Mouse (Mus musculus) limb, embryonic 13.5 days (tissue): ENCODE results near the gene Anp32e. TPM values are rescaled to one million over a fixed set of nuclear protein-coding genes. Genes with fewer than 3 reads are reported as not detected.
"Not testable (repeated sequence)": the region's sequence is repeated elsewhere in the genome, so short reads cannot be mapped to it uniquely, and the experiment has no call there.

Experiments
- ATAC-seq: fragments of 200-750 bp; cut with Nextera tagmentation; 2 replicates; pipeline ENCODE4 v1.8.0; 2017; ENCODE audit warnings: low read depth, moderate number of reproducible peaks, moderate TSS enrichment; ENCODE audit not compliant: low FRiP score
- H3K27ac ChIP-seq: fragments of 300-500 bp; sonication (generic); 2 replicates; pipeline ENCODE4 v1.5.1; 2015; ENCODE audit warnings: inconsistent platforms, mild to moderate bottlenecking, moderate library complexity
- H3K27me3 ChIP-seq: fragments of 300-500 bp; sonication (generic); 2 replicates; pipeline ENCODE4 v1.6.1; 2015; ENCODE audit warnings: mild to moderate bottlenecking, inconsistent platforms
- H3K36me3 ChIP-seq: fragments of 300-500 bp; sonication (generic); 2 replicates; pipeline ENCODE4 v1.6.1; 2015; ENCODE audit warnings: inconsistent platforms, mild to moderate bottlenecking, moderate library complexity
- H3K4me1 ChIP-seq: fragments of 300-500 bp; sonication (generic); 2 replicates; pipeline ENCODE4 v1.6.1; 2015; ENCODE audit warnings: inconsistent platforms
- H3K4me2 ChIP-seq: fragments of 300-500 bp; sonication (generic); replicated peaks from 2 replicates; pipeline ENCODE4 v1.6.1; 2015; ENCODE audit warnings: inconsistent platforms, mild to moderate bottlenecking, moderate library complexity
- H3K4me3 ChIP-seq: fragments of 300-500 bp; sonication (generic); 2 replicates; pipeline ENCODE4 v1.5.1; 2015; ENCODE audit warnings: moderate library complexity, mild to moderate bottlenecking, inconsistent platforms
- H3K9ac ChIP-seq: fragments of 300-500 bp; sonication (generic); 2 replicates; pipeline ENCODE4 v1.6.1; 2015; ENCODE audit warnings: mild to moderate bottlenecking, inconsistent platforms
- H3K9me3 ChIP-seq: fragments of 300-500 bp; sonication (generic); 2 replicates; pipeline ENCODE4 v1.6.1; 2016; ENCODE audit warnings: inconsistent platforms
- WGBS: fragments of 180-500 bp; shearing (Covaris S2); methylation state at CpG from one replicate; pipeline ENCODE4 v1.1.7; 2015; 5-methylcytosine and 5-hydroxymethylcytosine counted together
- polyA plus RNA-seq: library from polyadenylated mRNA; unstranded; fragments of >200 nt; fragmentation: Nextera tagmentation; extraction: Ambion mirVana; gene quantifications from 2 replicates; pipeline ENCODE4 v1.2.1, GENCODE M21; 2015

The Anp32e gene
- polyA plus RNA-seq, 1 experiment from 2014 or later = 231 TPM

DNA sequence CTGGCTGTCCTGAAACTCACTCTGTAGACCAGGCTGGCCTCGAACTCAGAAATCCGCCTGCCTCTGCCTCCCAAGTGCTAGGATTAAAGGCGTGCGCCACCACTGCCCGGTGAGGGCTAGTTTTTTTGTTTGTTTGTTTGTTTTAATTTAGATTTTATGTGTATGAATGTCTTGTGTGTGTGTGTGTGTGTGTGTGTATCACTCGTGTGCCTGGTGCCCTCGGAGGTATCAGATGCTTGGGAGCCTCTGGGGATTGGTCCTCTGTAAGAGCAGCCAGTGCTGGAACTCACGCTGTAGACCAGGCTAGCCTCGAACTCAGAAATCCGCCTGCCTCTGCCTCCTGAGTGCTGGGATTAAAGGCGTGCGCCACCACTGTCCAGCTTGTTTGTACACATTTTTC is 22.5 kb downstream of the Anp32e start:
- Histone ChIP-seq H3K4me3 (peak overlapping the region; percentile 53), H3K27ac (peak overlapping the region; percentile 89), H3K9ac (peak overlapping the region; percentile 61), H3K4me2 (peak overlapping the region; percentile 72), H3K36me3 (peaks cover 13% of the 10 kb centered on the region)
- WGBS = 73% methylated on average over 12 of the region's 12 CpGs
- H3K9me3 ChIP-seq, ATAC-seq, H3K4me1 ChIP-seq, H3K27me3 ChIP-seq: not testable (repeated sequence)

GRCm38 (mm10) chr3:95953023-95953422 is 24.0 kb downstream of the Anp32e start:
- H3K27me3 ChIP-seq = no peaks in the 10 kb centered on the region
- H3K9me3 ChIP-seq = no peaks in the 10 kb centered on the region
- H3K36me3 ChIP-seq = 0 out of 2 replicates have a peak, but pooled peaks cover 6% of the 10 kb centered on the region
- no peak overlapping the region for H3K27ac ChIP-seq
- H3K9ac ChIP-seq = no peak overlapping the region
- no peak overlapping the region for H3K4me3 ChIP-seq
- no peak overlapping the region for H3K4me2 ChIP-seq
- peaks cover 6% of the 10 kb centered on the region; the same call in 1 of the 2 replicates for H3K4me1 ChIP-seq
- ATAC-seq = no peak

- no peak for ATAC-seq
- 77% methylated on average over 3 of the region's 3 CpGs for WGBS
- H3K9me3 ChIP-seq = no peaks in the 10 kb centered on the region
- no peaks in the 10 kb centered on the region for H3K27me3 ChIP-seq
- H3K4me1 ChIP-seq = peaks cover 6% of the 10 kb centered on the region; the same call in 1 of the 2 replicates
- no peak overlapping the region for H3K27ac ChIP-seq
- 0 out of 2 replicates have a peak, but pooled peaks cover 6% of the 10 kb centered on the region for H3K36me3 ChIP-seq
- H3K4me2 ChIP-seq = no peak overlapping the region
- no peak overlapping the region for H3K4me3 ChIP-seq
- H3K9ac ChIP-seq = no peak overlapping the region
These were observed 24.5 kb downstream of the Anp32e start for GRCm38 (mm10) chr3:95953522-95953921.

GRCm38 (mm10) chr3:95954648-95955173 is 25.7 kb downstream of the Anp32e start:
- not testable (repeated sequence) for H3K27me3 ChIP-seq, ATAC-seq, H3K27ac ChIP-seq, H3K4me2 ChIP-seq, H3K4me1 ChIP-seq, H3K4me3 ChIP-seq, H3K9ac ChIP-seq, H3K36me3 ChIP-seq, H3K9me3 ChIP-seq
- 90% methylated on average over 12 of the region's 12 CpGs for WGBS

GRCm38 (mm10) chr3:95955318-95955717 is 26.3 kb downstream of the Anp32e start:
- Histone ChIP-seq H3K36me3 (no peaks in the 10 kb centered on the region), H3K9me3 (no peaks in the 10 kb centered on the region), H3K27me3 (no peaks in the 10 kb centered on the region), H3K27ac (no peak overlapping the region), H3K4me2 (no peak overlapping the region), H3K9ac (no peak overlapping the region), H3K4me3 (no peak overlapping the region), H3K4me1 (peaks cover 6% of the 10 kb centered on the region; the same call in 1 of the 2 replicates)
- ATAC-seq = no peak
- WGBS = 91% methylated on average over 5 of the region's 5 CpGs

DNA sequence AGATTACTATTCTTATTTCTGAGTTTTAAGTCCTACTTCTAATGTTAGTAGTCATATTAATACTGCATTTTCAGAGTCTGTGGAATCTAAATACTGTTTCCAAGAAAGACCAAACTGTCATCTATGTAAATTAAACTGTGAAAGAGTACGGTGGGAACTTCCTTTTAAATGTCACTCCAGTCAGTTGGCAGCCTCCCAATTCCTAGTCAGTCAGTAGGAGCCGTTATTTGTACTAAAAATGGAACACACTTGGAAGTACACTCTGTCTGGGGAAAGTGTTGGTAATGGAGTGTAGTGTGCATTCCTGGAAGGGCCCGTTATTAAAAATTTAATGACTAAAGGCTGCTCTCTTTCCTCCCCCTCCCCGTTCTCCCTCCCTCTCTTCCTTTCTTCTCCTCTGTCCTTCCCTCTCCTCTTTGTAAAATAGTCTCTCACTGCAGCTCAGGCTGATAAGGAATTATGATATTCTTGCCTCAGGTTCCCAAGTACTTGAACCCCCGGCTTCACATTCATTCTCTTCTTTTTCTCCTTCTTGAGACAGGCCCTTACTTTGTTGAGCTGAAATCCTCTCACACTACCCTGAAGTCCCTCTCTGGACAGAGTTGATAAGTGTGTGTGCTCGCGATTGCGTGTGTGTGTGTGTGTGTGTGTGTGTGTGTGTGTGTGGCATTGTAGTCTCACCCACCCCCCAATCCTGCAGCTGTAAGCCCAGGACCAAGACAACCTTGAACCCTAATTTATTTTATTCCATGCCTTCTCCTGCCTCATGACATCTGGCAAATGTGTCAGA is 28.5 kb downstream of the Anp32e start:
- 0 out of 2 replicates have a peak, but pooled peaks have one; percentile 52 for ATAC-seq
- no peaks in the 10 kb centered on the region for H3K9me3 ChIP-seq
- WGBS = 55% methylated on average over 8 of the region's 8 CpGs
- 0 out of 2 replicates have a peak, but pooled peaks cover 6% of the 10 kb centered on the region for H3K4me1 ChIP-seq
- H3K4me3 ChIP-seq = no peak overlapping the region
- H3K27ac ChIP-seq = peak overlapping the region; percentile 22; the same call in 1 of the 2 replicates
- H3K4me2 ChIP-seq = no peak overlapping the region
- no peaks in the 10 kb centered on the region for H3K27me3 ChIP-seq
- no peak overlapping the region for H3K9ac ChIP-seq
- no peaks in the 10 kb centered on the region for H3K36me3 ChIP-seq

DNA sequence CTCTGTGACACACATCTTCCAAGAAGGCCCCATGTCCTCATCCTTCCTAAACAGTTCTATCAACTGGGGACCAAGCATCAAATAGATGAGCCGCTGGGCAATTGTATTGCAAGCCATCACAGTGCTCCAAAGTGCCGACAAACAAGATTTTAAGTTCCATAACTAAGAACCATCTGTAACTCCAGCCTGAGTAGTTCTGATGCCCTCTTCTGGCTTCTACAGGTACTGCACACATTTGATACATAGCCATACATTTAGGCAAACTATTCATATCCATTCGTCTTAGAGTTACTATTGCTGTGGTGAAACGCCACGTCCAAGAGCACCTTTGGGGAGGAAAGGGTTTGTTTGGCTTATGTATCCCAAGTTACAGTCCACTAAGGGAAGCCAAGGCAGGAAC is 30.0 kb downstream of the Anp32e start:
- no peak overlapping the region for H3K4me2 ChIP-seq
- H3K36me3 ChIP-seq = no peaks in the 10 kb centered on the region
- H3K27me3 ChIP-seq = no peaks in the 10 kb centered on the region
- 81% methylated on average over 5 of the region's 5 CpGs for WGBS
- no peak overlapping the region for H3K27ac ChIP-seq
- no peak for ATAC-seq
- H3K9me3 ChIP-seq = no peaks in the 10 kb centered on the region
- H3K4me3 ChIP-seq = no peak overlapping the region
- 0 out of 2 replicates have a peak, but pooled peaks cover 6% of the 10 kb centered on the region for H3K4me1 ChIP-seq
- H3K9ac ChIP-seq = no peak overlapping the region

GRCm38 (mm10) chr3:95959807-95960206 is 30.8 kb downstream of the Anp32e start:
- Histone ChIP-seq H3K36me3 (no peaks in the 10 kb centered on the region), H3K27ac (no peak overlapping the region), H3K9ac (no peak overlapping the region), H3K4me3 (no peak overlapping the region), H3K27me3 (no peaks in the 10 kb centered on the region), H3K4me2 (no peak overlapping the region), H3K4me1 (0 out of 2 replicates have a peak, but pooled peaks cover 6% of the 10 kb centered on the region), H3K9me3 (no peaks in the 10 kb centered on the region)
- ATAC-seq = no peak
- 86% methylated on average over 1 of the region's 1 CpGs for WGBS

GRCm38 (mm10) chr3:95962182-95962581 is 33.1 kb downstream of the Anp32e start:
- not testable (repeated sequence) for H3K4me3 ChIP-seq, H3K4me1 ChIP-seq, H3K4me2 ChIP-seq, H3K36me3 ChIP-seq, H3K9me3 ChIP-seq, H3K9ac ChIP-seq, ATAC-seq, H3K27me3 ChIP-seq, H3K27ac ChIP-seq
- WGBS = 77% methylated on average over 8 of the region's 8 CpGs

- no peak for ATAC-seq
- Histone ChIP-seq H3K4me1 (0 out of 2 replicates have a peak, but pooled peaks cover 5% of the 10 kb centered on the region), H3K36me3 (no peaks in the 10 kb centered on the region), H3K27me3 (no peaks in the 10 kb centered on the region), H3K9me3 (no peaks in the 10 kb centered on the region), H3K9ac (no peak overlapping the region), H3K4me2 (no peak overlapping the region), H3K4me3 (no peak overlapping the region), H3K27ac (no peak overlapping the region)
- WGBS = 34% methylated on average over 2 of the region's 2 CpGs
These were observed 34.2 kb downstream of the Anp32e start for GRCm38 (mm10) chr3:95963230-95963629.

DNA sequence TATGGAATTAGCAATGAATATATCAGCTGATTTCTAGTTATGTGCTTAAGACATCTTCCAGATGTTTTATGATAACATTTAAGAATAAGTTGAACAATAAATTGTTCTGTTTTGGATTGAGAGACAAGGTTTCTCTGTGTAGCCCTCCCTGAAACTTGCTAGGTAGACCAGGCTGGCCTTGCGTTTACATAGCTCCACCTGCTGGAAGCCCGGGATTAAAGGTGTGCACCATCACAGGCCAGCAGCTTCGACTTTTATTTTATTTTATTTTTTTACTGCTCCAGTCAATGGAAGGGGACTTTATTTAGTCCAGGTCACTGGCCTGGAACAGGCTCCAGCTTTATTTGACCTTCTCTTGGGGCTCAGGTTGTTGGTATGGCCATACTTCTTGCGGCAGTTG is 34.6 kb downstream of the Anp32e start:
- H3K4me3 ChIP-seq = no peak overlapping the region
- H3K9me3 ChIP-seq = no peaks in the 10 kb centered on the region
- H3K27ac ChIP-seq = no peak overlapping the region
- H3K27me3 ChIP-seq = no peaks in the 10 kb centered on the region
- no peak overlapping the region for H3K9ac ChIP-seq
- H3K4me2 ChIP-seq = no peak overlapping the region
- H3K36me3 ChIP-seq = no peaks in the 10 kb centered on the region
- WGBS = 44% methylated on average over 4 of the region's 4 CpGs
- ATAC-seq = no peak
- H3K4me1 ChIP-seq = 0 out of 2 replicates have a peak, but pooled peaks cover 5% of the 10 kb centered on the region
